Mouse (Mus musculus) adrenal gland, postnatal 14 days (tissue): Measurements from ENCODE around the gene Zbtb16. TPM values are rescaled to one million over a fixed set of nuclear protein-coding genes. Genes with fewer than 3 reads are reported as not detected.

Source experiments
- DNase-seq: peaks from one replicate; pipeline ENCODE4 v3.0.0; 2021; ENCODE audit warnings: mixed read lengths
- total RNA-seq: library from RNA; stranded (reverse); gene quantifications from 2 replicates; pipeline ENCODE4 v1.2.3, GENCODE M21; 2021

Zbtb16 gene
- total RNA-seq, 1 experiment from 2014 or later = 88.9 TPM

GRCm38 (mm10) chr9:48826377-48826889 lies 9.6 kb downstream of the Zbtb16 start:
- no peak for DNase-seq

- no peak for DNase-seq
These were observed 11.4 kb downstream of the Zbtb16 start for GRCm38 (mm10) chr9:48824533-48825130.

- DNase-seq = no peak
These were observed 12.2 kb downstream of the Zbtb16 start for GRCm38 (mm10) chr9:48823851-48824250.

- no peak for DNase-seq
These were observed 12.7 kb downstream of the Zbtb16 start for GRCm38 (mm10) chr9:48823319-48823705.

GRCm38 (mm10) chr9:48822586-48823318 lies 13.3 kb downstream of the Zbtb16 start:
- DNase-seq = no peak

GRCm38 (mm10) chr9:48821916-48822585 lies 14.0 kb downstream of the Zbtb16 start:
- DNase-seq = no peak

- DNase-seq = no peak
These were observed 14.6 kb downstream of the Zbtb16 start for GRCm38 (mm10) chr9:48821431-48821830.

- DNase-seq = no peak
These were observed 15.2 kb downstream of the Zbtb16 start for GRCm38 (mm10) chr9:48820791-48821190.

GRCm38 (mm10) chr9:48819695-48820094 lies 16.3 kb downstream of the Zbtb16 start:
- DNase-seq = no peak

GRCm38 (mm10) chr9:48819137-48819536 lies 16.9 kb downstream of the Zbtb16 start:
- DNase-seq = no peak

GRCm38 (mm10) chr9:48817907-48818306 lies 18.1 kb downstream of the Zbtb16 start:
- no peak for DNase-seq

GRCm38 (mm10) chr9:48817399-48817793 lies 18.6 kb downstream of the Zbtb16 start:
- peak; percentile 33 for DNase-seq

GRCm38 (mm10) chr9:48816678-48817398 lies 19.2 kb downstream of the Zbtb16 start:
- no peak for DNase-seq

GRCm38 (mm10) chr9:48816157-48816556 lies 19.9 kb downstream of the Zbtb16 start:
- DNase-seq = no peak

GRCm38 (mm10) chr9:48814881-48815495 lies 21.0 kb downstream of the Zbtb16 start:
- no peak for DNase-seq

- DNase-seq = no peak
These were observed 21.8 kb downstream of the Zbtb16 start for GRCm38 (mm10) chr9:48813960-48814880.

- no peak for DNase-seq
These were observed 23.7 kb downstream of the Zbtb16 start for GRCm38 (mm10) chr9:48812352-48812751.

GRCm38 (mm10) chr9:48806591-48806990 lies 29.4 kb downstream of the Zbtb16 start:
- no peak for DNase-seq

- DNase-seq = no peak
These were observed 30.2 kb downstream of the Zbtb16 start for GRCm38 (mm10) chr9:48805850-48806249.

GRCm38 (mm10) chr9:48804509-48804908 lies 31.5 kb downstream of the Zbtb16 start:
- DNase-seq = no peak
